In genomic region chr17:88668452-88668851, GRCm38 (mm10) we compare ENCODE assay signal across 9 mouse cellular contexts. TPM values are rescaled to one million over a fixed set of nuclear protein-coding genes. Genes with fewer than 3 reads are reported as not detected.
DNase-seq lines count a peak whose midpoint lies in the region; ATAC-seq and TF ChIP-seq lines count a peak whose summit lies in the region.
"Had no signal": no experiment of that assay in that cellular context is flagged by ENCODE, and none has a peak within 500 bp of the region (broad histone marks: within the 10 kb centered on the region; RNA-seq: fewer than 3 reads in every experiment).

Gene Gtf2a1l (plus strand): TSS chr17:88668660.

- no peaks in the 10 kb centered on the region for H3K9me3 ChIP-seq in forebrain, embryonic 14.5 days (replicated peaks; ENCODE audit: control insufficient read depth, low read length)
- no peaks in the 10 kb centered on the region for H3K9me3 ChIP-seq in kidney, embryonic 14.5 days (ENCODE audit: control insufficient read depth, low read length)
- H3K9me3 ChIP-seq in liver, embryonic 11.5 days (ENCODE audit: control insufficient read depth, low read length), result no peaks in the 10 kb centered on the region

- no peak within 1 kb of the TSS for H3K27ac ChIP-seq in gastrocnemius, adult 2 months
- H3K27ac ChIP-seq in forebrain, embryonic 14.5 days (ENCODE audit: low read depth, low read length), result no peak within 1 kb of the TSS
- no peak within 1 kb of the TSS for H3K27ac ChIP-seq in kidney, embryonic 14.5 days (ENCODE audit: low read depth, low read length)
- no peak within 1 kb of the TSS for H3K27ac ChIP-seq in liver, embryonic 11.5 days (ENCODE audit: low read depth, low read length)

- peak; percentile 39 for DNase-seq in gastrocnemius, adult 2 months
- DNase-seq in gastrocnemius, postnatal 36 days, result no peak
- peak; percentile 60 for DNase-seq in adrenal gland, postnatal 25 days
- peak; percentile 46 for DNase-seq in forebrain, embryonic 14.5 days (ENCODE audit: low spot score)
- DNase-seq in liver, embryonic 11.5 days (ENCODE audit: low spot score), result peak; percentile 35
- DNase-seq in neural tube, embryonic 10.5 days (ENCODE audit: extremely low spot score, low spot score), result peak; percentile 47
- peak; percentile 33 to 40 for DNase-seq in thymus, adult 18-20 months

- intact Hi-C loops in gastrocnemius, adult 2 months (cut with DNase I), result no loop called here
- intact Hi-C loops in gastrocnemius, postnatal 36 days (cut with DNase I), result no loop called here

- no peak for TF ChIP-seq CTCF in gastrocnemius, adult 2 months (IDR thresholded peaks at IDR 0.05)

- H3K4me2 ChIP-seq in forebrain, embryonic 14.5 days (ENCODE audit: low read length), result peak within 1 kb of the TSS; percentile 34
- H3K4me2 ChIP-seq in kidney, embryonic 14.5 days (replicated peaks; ENCODE audit: low read depth, low read length), result peak within 1 kb of the TSS; percentile 31
- peak within 1 kb of the TSS; percentile 50 for H3K4me2 ChIP-seq in liver, embryonic 11.5 days

- no peak within 1 kb of the TSS for H3K9ac ChIP-seq in forebrain, embryonic 14.5 days (ENCODE audit: low read length)
- no peak within 1 kb of the TSS for H3K9ac ChIP-seq in kidney, embryonic 14.5 days (ENCODE audit: low read depth, low read length)
- no peak within 1 kb of the TSS for H3K9ac ChIP-seq in liver, embryonic 11.5 days (ENCODE audit: low read depth, low read length)

- peaks cover 9% of the 10 kb centered on the region; the same call in 1 of the 2 replicates for H3K4me1 ChIP-seq in forebrain, embryonic 14.5 days (ENCODE audit: control insufficient read depth, insufficient read depth, low read length)
- H3K4me1 ChIP-seq in kidney, embryonic 14.5 days (ENCODE audit: control insufficient read depth, insufficient read depth, low read length), result no peaks in the 10 kb centered on the region
- no peaks in the 10 kb centered on the region for H3K4me1 ChIP-seq in liver, embryonic 11.5 days (replicated peaks; ENCODE audit: control insufficient read depth, insufficient read depth, low read length)

- no peaks in the 10 kb centered on the region for H3K27me3 ChIP-seq in forebrain, embryonic 14.5 days (replicated peaks; ENCODE audit: control insufficient read depth, insufficient read depth, low read length)
- H3K27me3 ChIP-seq in kidney, embryonic 14.5 days (ENCODE audit: control insufficient read depth, insufficient read depth, low read length), result no peaks in the 10 kb centered on the region
- no peaks in the 10 kb centered on the region for H3K27me3 ChIP-seq in liver, embryonic 11.5 days (replicated peaks; ENCODE audit: control insufficient read depth, insufficient read depth, low read length)

- H3K4me3 ChIP-seq in gastrocnemius, adult 2 months, result peak within 1 kb of the TSS; percentile 20
- H3K4me3 ChIP-seq in forebrain, embryonic 14.5 days (ENCODE audit: low read depth, low read length), result no peak within 1 kb of the TSS
- peak within 1 kb of the TSS; percentile 6; the same call in 1 of the 2 replicates for H3K4me3 ChIP-seq in kidney, embryonic 14.5 days (ENCODE audit: low read length)
- no peak within 1 kb of the TSS for H3K4me3 ChIP-seq in liver, embryonic 11.5 days (ENCODE audit: low read depth, low read length)

- ATAC-seq in forebrain, embryonic 14.5 days, result peak; percentile 55
- peak; percentile 71 for ATAC-seq in kidney, embryonic 14.5 days (ENCODE audit: low FRiP score, low TSS enrichment)
- ATAC-seq in liver, embryonic 11.5 days (replicated peaks; ENCODE audit: low FRiP score), result peak; percentile 49; the same call in 1 of the 2 replicates

- H3K36me3 ChIP-seq in forebrain, embryonic 14.5 days (ENCODE audit: control insufficient read depth, insufficient read depth, low read length), result no peaks in the 10 kb centered on the region
- H3K36me3 ChIP-seq in kidney, embryonic 14.5 days (ENCODE audit: control insufficient read depth, insufficient read depth, low read length), result no peaks in the 10 kb centered on the region
- no peaks in the 10 kb centered on the region for H3K36me3 ChIP-seq in liver, embryonic 11.5 days (ENCODE audit: control insufficient read depth, insufficient read depth, low read length)

- 25% methylated on average over 21 of the region's 21 CpGs for WGBS in forebrain, embryonic 14.5 days
- WGBS in kidney, embryonic 14.5 days, result 33% methylated on average over 21 of the region's 21 CpGs
- WGBS in liver, embryonic 11.5 days, result 21% methylated on average over 21 of the region's 21 CpGs

RNA-seq across cellular contexts. Expression of gene Gtf2a1l, which starts in this region (rescaled TPM):
- total RNA-seq in gastrocnemius, adult 2 months (2021), result not detected
- not detected for total RNA-seq in gastrocnemius, postnatal 36 days (2021)
- not detected in 2 replicates for total RNA-seq in adrenal gland, postnatal 25 days (2021)
- polyA plus RNA-seq in forebrain, embryonic 14.5 days (2014; fragmentation: Nextera tagmentation; extraction: Ambion mirVana), result 0.17 TPM in 1 of 2 replicates, not detected in the other
- polyA plus RNA-seq in kidney, embryonic 14.5 days (2014; fragmentation: Nextera tagmentation; extraction: Ambion mirVana), result not detected in 2 replicates
- 0.14 TPM in 1 of 2 replicates, not detected in the other for polyA plus RNA-seq in liver, embryonic 11.5 days (2014; fragmentation: Nextera tagmentation; extraction: Ambion mirVana)
- total RNA-seq: MEL had no signal

Comparison
In these comparisons a context has a peak if more than half of its experiments do, and no peak if none do; other contexts are left out.
1. Peak in DNase-seq and H3K4me3 ChIP-seq in gastrocnemius, adult 2 months; RNA of the gene not detected or under 1 TPM.
2. Peak in DNase-seq in adrenal gland, postnatal 25 days; RNA of the gene not detected or under 1 TPM.
3. Peak in DNase-seq, ATAC-seq and H3K4me2 ChIP-seq in forebrain, embryonic 14.5 days; RNA of the gene not detected or under 1 TPM.
4. Peak in ATAC-seq, H3K4me3 ChIP-seq and H3K4me2 ChIP-seq in kidney, embryonic 14.5 days; RNA of the gene not detected or under 1 TPM.
5. Peak in DNase-seq, ATAC-seq and H3K4me2 ChIP-seq in liver, embryonic 11.5 days; RNA of the gene not detected or under 1 TPM.
6. DNase-seq: peak in neural tube, embryonic 10.5 days (single experiment) and thymus, adult 18-20 months (2 of 2); none in gastrocnemius, postnatal 36 days (0 of 2).
7. Peak in every context shown above with its lines, with median percentiles within 50 percentile points of each other: ATAC-seq and H3K4me2 ChIP-seq.